Mouse (Mus musculus): Measurements from ENCODE around the gene Upf1.

Gene Upf1

GRCm38 (mm10) chr8:70327512-70327911 lies 25.6 kb downstream of the Upf1 start:
- DNase-seq (ENCODE audit: inconsistent ontology term): no peak

- no peak for DNase-seq (ENCODE audit: inconsistent ontology term)
These were observed 29.4 kb downstream of the Upf1 start for GRCm38 (mm10) chr8:70323716-70324115.

- DNase-seq (ENCODE audit: inconsistent ontology term): no peak
These were observed 35.2 kb downstream of the Upf1 start for GRCm38 (mm10) chr8:70317872-70318271.

- DNase-seq (ENCODE audit: inconsistent ontology term): no peak
These were observed 36.3 kb downstream of the Upf1 start for GRCm38 (mm10) chr8:70316511-70317504.

- peak; percentile 81 for DNase-seq (ENCODE audit: inconsistent ontology term)
These were observed 37.2 kb downstream of the Upf1 start, which contains the start of gene Cers1 for GRCm38 (mm10) chr8:70315624-70316510. TSS of gene Cers1 (plus strand) at chr8:70315775.

GRCm38 (mm10) chr8:70313399-70313798 lies 39.7 kb downstream of the Upf1 start:
- DNase-seq (ENCODE audit: inconsistent ontology term): no peak

- no peak for DNase-seq (ENCODE audit: inconsistent ontology term)
These were observed 43.8 kb downstream of the Upf1 start for GRCm38 (mm10) chr8:70309311-70309710.

- no peak for DNase-seq (ENCODE audit: inconsistent ontology term)
These were observed 50.2 kb downstream of the Upf1 start for GRCm38 (mm10) chr8:70302901-70303300.

- peak; percentile 95 for DNase-seq (ENCODE audit: inconsistent ontology term)
These were observed 50.7 kb downstream of the Upf1 start, which contains the start of the genes Ddx49 and Cope for GRCm38 (mm10) chr8:70302358-70302890. TSS of gene Ddx49 (minus strand) at chr8:70302489. TSS of gene Cope (plus strand) at chr8:70302518.

- no peak for DNase-seq (ENCODE audit: inconsistent ontology term)
These were observed 52.2 kb downstream of the Upf1 start for GRCm38 (mm10) chr8:70300881-70301280.

- no peak for DNase-seq (ENCODE audit: inconsistent ontology term)
These were observed 59.1 kb downstream of the Upf1 start for GRCm38 (mm10) chr8:70293988-70294405.

- no peak for DNase-seq (ENCODE audit: inconsistent ontology term)
These were observed 66.3 kb downstream of the Upf1 start for GRCm38 (mm10) chr8:70286737-70287136.

- no peak for DNase-seq (ENCODE audit: inconsistent ontology term)
These were observed 67.8 kb downstream of the Upf1 start for GRCm38 (mm10) chr8:70285304-70285703.

GRCm38 (mm10) chr8:70284421-70284820 lies 68.7 kb downstream of the Upf1 start:
- DNase-seq (ENCODE audit: inconsistent ontology term): no peak

GRCm38 (mm10) chr8:70283136-70284077 lies 69.7 kb downstream of the Upf1 start:
- DNase-seq (ENCODE audit: inconsistent ontology term): peak; percentile 57

GRCm38 (mm10) chr8:70282603-70283135 lies 70.4 kb downstream of the Upf1 start, which contains the start of gene Homer3:
TSS of gene Homer3 (plus strand) at chr8:70282827.
- DNase-seq (ENCODE audit: inconsistent ontology term): peak; percentile 96

All from Muller cell, postnatal 12 days (primary cell).